Mouse (Mus musculus): ENCODE data around the gene Lclat1. TPM values are rescaled to one million over a fixed set of nuclear protein-coding genes. Genes with fewer than 3 reads are reported as not detected.

Lclat1 gene
- total and polyA plus RNA-seq, 3 experiments: 6.3 to 9.6 (median 7.0) TPM

- no peak for DNase-seq (ENCODE audit: extremely low read depth)
- in situ Hi-C loops (cut with MboI; ENCODE audit: low pct_ligation_motif_present, low pct_unique_long_range_greater_than_20kb, low sequenced_read_pairs): no loop called here
- dilution Hi-C loops (cut with MboI; ENCODE audit: extremely low pct_ligation_motif_present, extremely low pct_unique_long_range_greater_than_20kb, low sequenced_read_pairs): no loop called here
- Histone ChIP-seq H3K4me3 (replicated peaks in 1 of 3; ENCODE audit: low read depth in 2 of 3, low read length in 2 of 3, poor library complexity in 1 of 3) (no peak overlapping the region), H3K9me3 (replicated peaks; ENCODE audit: low read length) (no peaks in the 10 kb centered on the region), H3K27ac (ENCODE audit: insufficient read depth, low read depth) (no peak overlapping the region), H3K4me1 (ENCODE audit: control insufficient read depth in 1 of 2, insufficient read depth in 2 of 2) (0 out of 4 replicates have a peak, but pooled peaks cover 0 to 2% of the 10 kb centered on the region in 2 experiments), H3K27me3 (replicated peaks) (no peaks in the 10 kb centered on the region), H3K4me2 (ENCODE audit: insufficient read depth, low read depth, poor library complexity, severe bottlenecking) (no peak overlapping the region), H3K36me3 (replicated peaks in 1 of 2; ENCODE audit: control insufficient read depth in 1 of 2, insufficient read depth in 1 of 2, low read length in 1 of 2) (no peaks in the 10 kb centered on the region), H3K79me2 (replicated peaks; ENCODE audit: control insufficient read depth, extremely low read depth, insufficient read depth, poor library complexity, severe bottlenecking) (no peaks in the 10 kb centered on the region), H3K9ac (ENCODE audit: insufficient read depth, low read depth) (no peak overlapping the region)
- TF ChIP-seq ZMIZ1 (IDR thresholded peaks at IDR 0.05; ENCODE audit: low read depth, low read length): no peak
These were observed 46.9 kb upstream of the Lclat1 start for GRCm38 (mm10) chr17:73060897-73061252.

GRCm38 (mm10) chr17:73062701-73063100 is 45.1 kb upstream of the Lclat1 start:
- in situ Hi-C loops (cut with MboI; ENCODE audit: low pct_ligation_motif_present, low pct_unique_long_range_greater_than_20kb, low sequenced_read_pairs): no loop called here
- H3K27me3 ChIP-seq (replicated peaks): no peaks in the 10 kb centered on the region
- no peak for TF ChIP-seq CTCF (conservative IDR thresholded peaks at IDR 0.05 in 1 of 2, IDR thresholded peaks at IDR 0.05 in 1 of 2; ENCODE audit: low read depth in 2 of 2, low read length in 2 of 2)
- TF ChIP-seq NRF1 (IDR thresholded peaks at IDR 0.05; ENCODE audit: low read depth, low read length): no peak
- TF ChIP-seq MAX (IDR thresholded peaks at IDR 0.05; ENCODE audit: low read length): no peak
- no peak for TF ChIP-seq EP300 (IDR thresholded peaks at IDR 0.05; ENCODE audit: low read length)
- no peak for TF ChIP-seq TBP (conservative IDR thresholded peaks at IDR 0.05; ENCODE audit: low read depth, low read length)
- no peak for TF ChIP-seq POLR2AphosphoS2 (IDR thresholded peaks at IDR 0.05; ENCODE audit: low read depth, low read length)
- TF ChIP-seq GABPA (IDR thresholded peaks at IDR 0.05; ENCODE audit: insufficient replicate concordance, low read depth, low read length): no peak
- no peak overlapping the region for H3K4me2 ChIP-seq (ENCODE audit: insufficient read depth, low read depth, poor library complexity, severe bottlenecking)
- H3K36me3 ChIP-seq (replicated peaks in 1 of 2; ENCODE audit: control insufficient read depth in 1 of 2, insufficient read depth in 1 of 2, low read length in 1 of 2): no peaks in the 10 kb centered on the region
- dilution Hi-C loops (cut with MboI; ENCODE audit: extremely low pct_ligation_motif_present, extremely low pct_unique_long_range_greater_than_20kb, low sequenced_read_pairs): no loop called here
- 0 out of 4 replicates have a peak, but pooled peaks cover 0 to 2% of the 10 kb centered on the region in 2 experiments for H3K4me1 ChIP-seq (ENCODE audit: control insufficient read depth in 1 of 2, insufficient read depth in 2 of 2)
- H3K79me2 ChIP-seq (replicated peaks; ENCODE audit: control insufficient read depth, extremely low read depth, insufficient read depth, poor library complexity, severe bottlenecking): no peaks in the 10 kb centered on the region
- DNase-seq (ENCODE audit: extremely low read depth): no peak
- H3K9me3 ChIP-seq (replicated peaks; ENCODE audit: low read length): no peaks in the 10 kb centered on the region
- no peak overlapping the region for H3K27ac ChIP-seq (ENCODE audit: insufficient read depth, low read depth)
- no peak overlapping the region for H3K9ac ChIP-seq (ENCODE audit: insufficient read depth, low read depth)
- H3K4me3 ChIP-seq (replicated peaks in 1 of 3; ENCODE audit: low read depth in 2 of 3, low read length in 2 of 3, poor library complexity in 1 of 3): no peak overlapping the region

GRCm38 (mm10) chr17:73063299-73063698 is 44.5 kb upstream of the Lclat1 start:
- 0 out of 4 replicates have a peak, but pooled peaks cover 0 to 2% of the 10 kb centered on the region in 2 experiments for H3K4me1 ChIP-seq (ENCODE audit: control insufficient read depth in 1 of 2, insufficient read depth in 2 of 2)
- no peak for DNase-seq (ENCODE audit: extremely low read depth)
- no peak overlapping the region for H3K9ac ChIP-seq (ENCODE audit: insufficient read depth, low read depth)
- H3K9me3 ChIP-seq (replicated peaks; ENCODE audit: low read length): no peaks in the 10 kb centered on the region
- H3K27ac ChIP-seq (ENCODE audit: insufficient read depth, low read depth): no peak overlapping the region
- dilution Hi-C loops (cut with MboI; ENCODE audit: extremely low pct_ligation_motif_present, extremely low pct_unique_long_range_greater_than_20kb, low sequenced_read_pairs) (no loop called here), in situ Hi-C loops (cut with MboI; ENCODE audit: low pct_ligation_motif_present, low pct_unique_long_range_greater_than_20kb, low sequenced_read_pairs) (no loop called here)
- H3K27me3 ChIP-seq (replicated peaks): no peaks in the 10 kb centered on the region
- no peak overlapping the region for H3K4me3 ChIP-seq (replicated peaks in 1 of 3; ENCODE audit: low read depth in 2 of 3, low read length in 2 of 3, poor library complexity in 1 of 3)
- no peaks in the 10 kb centered on the region for H3K79me2 ChIP-seq (replicated peaks; ENCODE audit: control insufficient read depth, extremely low read depth, insufficient read depth, poor library complexity, severe bottlenecking)
- TF ChIP-seq KAT2A (IDR thresholded peaks at IDR 0.05; ENCODE audit: insufficient replicate concordance, low read length) (no peak), MXI1 (IDR thresholded peaks at IDR 0.05; ENCODE audit: low read depth, low read length) (no peak), CTCF (conservative IDR thresholded peaks at IDR 0.05 in 1 of 2, IDR thresholded peaks at IDR 0.05 in 1 of 2; ENCODE audit: low read depth in 2 of 2, low read length in 2 of 2) (no peak), MYC (IDR thresholded peaks at IDR 0.05; ENCODE audit: low read depth, low read length) (no peak), IRF4 (IDR thresholded peaks at IDR 0.05; ENCODE audit: low read depth, low read length) (no peak), POLR2A (IDR thresholded peaks at IDR 0.05; ENCODE audit: low read depth, low read length) (no peak), MAX (IDR thresholded peaks at IDR 0.05; ENCODE audit: low read length) (no peak)
- no peaks in the 10 kb centered on the region for H3K36me3 ChIP-seq (replicated peaks in 1 of 2; ENCODE audit: control insufficient read depth in 1 of 2, insufficient read depth in 1 of 2, low read length in 1 of 2)
- no peak overlapping the region for H3K4me2 ChIP-seq (ENCODE audit: insufficient read depth, low read depth, poor library complexity, severe bottlenecking)

Data from CH12.LX (cell line).